Comparison of ENCODE assay signal across 20 mouse cellular contexts in genomic region chr9:55296221-55296620, GRCm38 (mm10). TPM values are rescaled to one million over a fixed set of nuclear protein-coding genes. Genes with fewer than 3 reads are reported as not detected.
DNase-seq lines count a peak whose midpoint lies in the region; ATAC-seq and TF ChIP-seq lines count a peak whose summit lies in the region.
"Had no signal": no experiment of that assay in that cellular context is flagged by ENCODE, and none has a peak within 500 bp of the region (broad histone marks: within the 10 kb centered on the region; RNA-seq: fewer than 3 reads in every experiment).

No protein-coding gene starts in this region.

- no peak overlapping the region for H3K4me2 ChIP-seq in liver, postnatal 0 days (ENCODE audit: low read depth, low read length)
- H3K4me2 ChIP-seq in stomach, embryonic 14.5 days (replicated peaks; ENCODE audit: low read depth, low read length), result no peak overlapping the region
- H3K4me2 ChIP-seq: forebrain, embryonic 15.5 days; heart, embryonic 11.5 days; hindbrain, embryonic 15.5 days; kidney, embryonic 15.5 days; limb, embryonic 13.5 days; midbrain, embryonic 11.5 days; neural tube, embryonic 15.5 days had no signal

- no peak overlapping the region for H3K9ac ChIP-seq in liver, postnatal 0 days (replicated peaks)
- no peak overlapping the region for H3K9ac ChIP-seq in stomach, embryonic 14.5 days (replicated peaks; ENCODE audit: low read depth, low read length)
- H3K9ac ChIP-seq: forebrain, embryonic 15.5 days; hindbrain, embryonic 15.5 days; kidney, embryonic 15.5 days; limb, embryonic 13.5 days; neural tube, embryonic 15.5 days had no signal

- peak; percentile 29 for DNase-seq in adrenal gland, postnatal 14 days
- no peak for DNase-seq in adrenal gland, postnatal 10 days
- DNase-seq in liver, postnatal 0 days, result no peak
- DNase-seq in liver, result no peak
- DNase-seq in brain, adult 2 months (ENCODE audit: low read depth, low spot score), result peak; percentile 16
- DNase-seq in B cell, adult 2 months, result no peak
- DNase-seq in cerebellum, postnatal 36 days, result no peak
- DNase-seq: cerebellum, adult 11-12 months; gastrocnemius, postnatal 14 days; lung, adult 2 months; thymus, postnatal 36 days had no signal

- H3K4me1 ChIP-seq in liver, postnatal 0 days (ENCODE audit: insufficient read depth), result peaks cover 2% of the 10 kb centered on the region; the same call in 1 of the 2 replicates
- no peaks in the 10 kb centered on the region for H3K4me1 ChIP-seq in stomach, embryonic 14.5 days (ENCODE audit: control insufficient read depth, insufficient read depth, low read length)
- H3K4me1 ChIP-seq: forebrain, embryonic 15.5 days; hindbrain, embryonic 15.5 days; kidney, embryonic 15.5 days; limb, embryonic 13.5 days; neural tube, embryonic 15.5 days had no signal

- TF ChIP-seq CTCF in liver, postnatal 0 days (IDR thresholded peaks at IDR 0.05; ENCODE audit: low read depth), result no peak

- 26% methylated on average over 2 of the region's 2 CpGs for WGBS in liver, postnatal 0 days (ENCODE audit: insufficient replicate concordance)
- WGBS in stomach, embryonic 14.5 days, result 48% methylated on average over 2 of the region's 2 CpGs

- no peak overlapping the region for H3K4me3 ChIP-seq in liver, postnatal 0 days (ENCODE audit: low read depth, low read length)
- H3K4me3 ChIP-seq in stomach, embryonic 14.5 days (ENCODE audit: low read depth, low read length), result no peak overlapping the region
- H3K4me3 ChIP-seq: forebrain, embryonic 15.5 days; hindbrain, embryonic 15.5 days; kidney, embryonic 15.5 days; limb, embryonic 13.5 days; neural tube, embryonic 15.5 days had no signal

- TF ChIP-seq EP300 in liver, postnatal 0 days (IDR thresholded peaks at IDR 0.05; ENCODE audit: low read depth), result peak; percentile 61

- no peak overlapping the region for H3K27ac ChIP-seq in liver, postnatal 0 days (ENCODE audit: low read depth)
- H3K27ac ChIP-seq in stomach, embryonic 14.5 days (ENCODE audit: low read length), result no peak overlapping the region
- H3K27ac ChIP-seq: forebrain, embryonic 15.5 days; hindbrain, embryonic 15.5 days; kidney, embryonic 15.5 days; limb, embryonic 13.5 days; neural tube, embryonic 15.5 days had no signal

- H3K36me3 ChIP-seq in liver, postnatal 0 days (replicated peaks; ENCODE audit: insufficient read depth, low read length), result no peaks in the 10 kb centered on the region
- no peaks in the 10 kb centered on the region for H3K36me3 ChIP-seq in stomach, embryonic 14.5 days (ENCODE audit: control insufficient read depth, insufficient read depth, low read length)
- H3K36me3 ChIP-seq: forebrain, embryonic 15.5 days; hindbrain, embryonic 15.5 days; kidney, embryonic 15.5 days; limb, embryonic 13.5 days; neural tube, embryonic 15.5 days had no signal

- no peaks in the 10 kb centered on the region; the same call in 1 of the 2 replicates for H3K9me3 ChIP-seq in liver, postnatal 0 days (ENCODE audit: low read length)
- no peaks in the 10 kb centered on the region for H3K9me3 ChIP-seq in stomach, embryonic 14.5 days (ENCODE audit: control insufficient read depth, low read depth, low read length)
- H3K9me3 ChIP-seq: forebrain, embryonic 15.5 days; hindbrain, embryonic 15.5 days; kidney, embryonic 15.5 days; neural tube, embryonic 15.5 days had no signal

- peak; percentile 81 for ATAC-seq in liver, postnatal 0 days
- peak; percentile 58; the same call in 1 of the 2 replicates for ATAC-seq in stomach, embryonic 14.5 days (ENCODE audit: insufficient number of reproducible peaks, insufficient read depth, low FRiP score, low read depth)
- ATAC-seq: forebrain, embryonic 15.5 days had no signal

- H3K27me3 ChIP-seq in liver, postnatal 0 days (ENCODE audit: insufficient read depth, low read length), result no peaks in the 10 kb centered on the region
- H3K27me3 ChIP-seq in stomach, embryonic 14.5 days (ENCODE audit: control insufficient read depth, insufficient read depth, low read length), result no peaks in the 10 kb centered on the region
- H3K27me3 ChIP-seq: forebrain, embryonic 15.5 days; hindbrain, embryonic 15.5 days; kidney, embryonic 15.5 days; limb, embryonic 13.5 days; neural tube, embryonic 15.5 days had no signal

RNA-seq across cellular contexts. Expression of gene Nrg4, which starts 30.4 kb away (rescaled TPM):
- 56.9 and 65.7 TPM in 2 replicates for total RNA-seq in adrenal gland, postnatal 14 days (2021)
- total RNA-seq in adrenal gland, postnatal 10 days (2021), result 10 to 100 TPM; 33.3 to 38.9 TPM
- polyA plus RNA-seq in liver, postnatal 0 days (2015; fragmentation: Nextera tagmentation; extraction: Ambion mirVana), result 4.8 and 6.6 TPM in 2 replicates
- polyA plus RNA-seq in stomach, embryonic 14.5 days (2014; fragmentation: Nextera tagmentation; extraction: Ambion mirVana), result 1.1 and 2.0 TPM in 2 replicates

RNA-seq across cellular contexts. Expression of gene Tmem266, which starts 30.5 kb away (rescaled TPM):
- total RNA-seq in adrenal gland, postnatal 14 days (2021), result 0.93 and 1.3 TPM in 2 replicates
- 1 to 10 TPM; 1.4 to 1.5 TPM for total RNA-seq in adrenal gland, postnatal 10 days (2021)
- not detected in 2 replicates for polyA plus RNA-seq in liver, postnatal 0 days (2015; fragmentation: Nextera tagmentation; extraction: Ambion mirVana)
- polyA plus RNA-seq in stomach, embryonic 14.5 days (2014; fragmentation: Nextera tagmentation; extraction: Ambion mirVana), result 0.62 and 0.94 TPM in 2 replicates
- polyA plus RNA-seq: C2C12 had no signal

Comparison
In these comparisons a context has a peak if more than half of its experiments do, and no peak if none do; other contexts are left out.
1. DNase-seq: peak in adrenal gland, postnatal 14 days (single experiment) and brain, adult 2 months (single experiment); none in adrenal gland, postnatal 10 days (single experiment), liver, postnatal 0 days (single experiment), liver (single experiment), B cell, adult 2 months (0 of 2) and cerebellum, postnatal 36 days (0 of 2).